Mouse (Mus musculus): ENCODE data around the gene Hoxd3. TPM values are rescaled to one million over a fixed set of nuclear protein-coding genes. Genes with fewer than 3 reads are reported as not detected.

Gene Hoxd3
- polyA plus RNA-seq, 1 experiment, result not detected

GRCm38 (mm10) chr2:74676376-74677052 is 35.2 kb upstream of the Hoxd3 start:
- H3K36me3 ChIP-seq (ENCODE audit: control insufficient read depth), result no peaks in the 10 kb centered on the region
- TF ChIP-seq GATA1 (IDR thresholded peaks at IDR 0.05; ENCODE audit: low read length) (no peak), TAL1 (IDR thresholded peaks at IDR 0.05; ENCODE audit: low read length) (no peak)
- H3K4me3 ChIP-seq (replicated peaks), result no peak overlapping the region
- H3K27me3 ChIP-seq (ENCODE audit: control insufficient read depth), result peaks cover 100% of the 10 kb centered on the region
- H3K9me3 ChIP-seq (ENCODE audit: control insufficient read depth, low read length), result no peaks in the 10 kb centered on the region; the same call in 1 of the 2 replicates
- no peaks in the 10 kb centered on the region for H3K4me1 ChIP-seq (ENCODE audit: control insufficient read depth)

GRCm38 (mm10) chr2:74677106-74677505 is 34.6 kb upstream of the Hoxd3 start:
- Histone ChIP-seq H3K36me3 (ENCODE audit: control insufficient read depth) (no peaks in the 10 kb centered on the region), H3K9me3 (ENCODE audit: control insufficient read depth, low read length) (no peaks in the 10 kb centered on the region; the same call in 1 of the 2 replicates), H3K4me1 (ENCODE audit: control insufficient read depth) (no peaks in the 10 kb centered on the region), H3K4me3 (replicated peaks) (no peak overlapping the region), H3K27me3 (ENCODE audit: control insufficient read depth) (peaks cover 100% of the 10 kb centered on the region)
- no peak for TF ChIP-seq TAL1 (IDR thresholded peaks at IDR 0.05; ENCODE audit: low read length)
- TF ChIP-seq GATA1 (IDR thresholded peaks at IDR 0.05; ENCODE audit: low read length), result no peak

- H3K27me3 ChIP-seq (ENCODE audit: control insufficient read depth), result peaks cover 100% of the 10 kb centered on the region
- peaks cover 2% of the 10 kb centered on the region; the same call in 1 of the 2 replicates for H3K9me3 ChIP-seq (ENCODE audit: control insufficient read depth, low read length)
- H3K4me3 ChIP-seq (replicated peaks), result no peak within 1 kb of the TSS
- H3K36me3 ChIP-seq (ENCODE audit: control insufficient read depth), result no peaks in the 10 kb centered on the region
- TF ChIP-seq TAL1 (IDR thresholded peaks at IDR 0.05; ENCODE audit: low read length) (no peak), GATA1 (IDR thresholded peaks at IDR 0.05; ENCODE audit: low read length) (no peak)
- H3K4me1 ChIP-seq (ENCODE audit: control insufficient read depth), result no peaks in the 10 kb centered on the region
Observed at GRCm38 (mm10) chr2:74678891-74679595, 32.7 kb upstream of the Hoxd3 start, which contains the start of gene Hoxd11. Hoxd11 (plus strand) TSS chr2:74679557.

DNA sequence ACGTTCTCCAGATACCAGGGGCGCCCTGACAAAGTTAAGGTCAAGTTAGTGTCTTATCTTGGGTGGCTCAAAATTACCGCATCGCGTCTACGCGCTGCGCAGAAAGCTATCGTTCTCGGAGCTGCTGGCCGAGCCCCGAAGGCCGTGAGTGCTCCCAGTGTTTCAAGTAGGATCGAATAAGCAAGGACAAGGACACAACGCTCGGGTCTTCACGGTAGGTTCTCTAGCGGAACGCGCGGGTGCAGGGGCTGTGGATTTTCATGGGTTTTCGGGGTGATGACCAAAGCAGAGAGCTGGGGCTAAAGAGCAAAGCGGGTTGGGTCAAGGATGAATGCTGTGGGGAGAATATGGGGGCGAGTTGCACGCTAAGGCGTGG is 32.1 kb upstream of the Hoxd3 start:
- no peak for TF ChIP-seq GATA1 (IDR thresholded peaks at IDR 0.05; ENCODE audit: low read length)
- TF ChIP-seq TAL1 (IDR thresholded peaks at IDR 0.05; ENCODE audit: low read length), result no peak
- Histone ChIP-seq H3K27me3 (ENCODE audit: control insufficient read depth) (peaks cover 100% of the 10 kb centered on the region), H3K4me3 (replicated peaks) (no peak overlapping the region), H3K9me3 (ENCODE audit: control insufficient read depth, low read length) (peaks cover 2% of the 10 kb centered on the region; the same call in 1 of the 2 replicates), H3K36me3 (ENCODE audit: control insufficient read depth) (no peaks in the 10 kb centered on the region), H3K4me1 (ENCODE audit: control insufficient read depth) (no peaks in the 10 kb centered on the region)

DNA sequence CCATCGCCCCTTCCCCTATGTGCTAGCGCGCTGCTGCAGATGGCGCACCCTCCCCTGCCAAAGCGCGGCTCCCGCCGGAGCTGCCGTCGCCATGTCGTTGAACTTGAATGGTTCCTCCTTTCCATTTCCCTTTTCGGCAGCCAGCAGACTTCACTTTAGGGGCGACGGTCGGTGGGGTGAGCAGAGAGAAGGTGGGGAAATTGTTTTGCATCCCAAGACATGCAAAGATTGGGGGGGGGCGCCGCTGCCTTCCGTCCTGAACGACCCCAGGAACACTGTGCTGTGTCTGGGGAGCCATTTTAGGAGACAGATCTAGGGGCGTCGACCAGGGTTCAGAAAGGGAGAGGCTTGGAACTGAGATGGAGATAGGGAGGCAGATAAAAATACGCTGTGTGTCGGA is 31.7 kb upstream of the Hoxd3 start:
- no peak for TF ChIP-seq GATA1 (IDR thresholded peaks at IDR 0.05; ENCODE audit: low read length)
- no peak for TF ChIP-seq TAL1 (IDR thresholded peaks at IDR 0.05; ENCODE audit: low read length)
- no peaks in the 10 kb centered on the region for H3K4me1 ChIP-seq (ENCODE audit: control insufficient read depth)
- H3K9me3 ChIP-seq (ENCODE audit: control insufficient read depth, low read length), result peaks cover 2% of the 10 kb centered on the region; the same call in 1 of the 2 replicates
- no peaks in the 10 kb centered on the region for H3K36me3 ChIP-seq (ENCODE audit: control insufficient read depth)
- H3K27me3 ChIP-seq (ENCODE audit: control insufficient read depth), result peaks cover 100% of the 10 kb centered on the region
- no peak overlapping the region for H3K4me3 ChIP-seq (replicated peaks)

GRCm38 (mm10) chr2:74680561-74681398 is 30.9 kb upstream of the Hoxd3 start:
- H3K9me3 ChIP-seq (ENCODE audit: control insufficient read depth, low read length), result peaks cover 2% of the 10 kb centered on the region; the same call in 1 of the 2 replicates
- no peaks in the 10 kb centered on the region for H3K4me1 ChIP-seq (ENCODE audit: control insufficient read depth)
- no peaks in the 10 kb centered on the region for H3K36me3 ChIP-seq (ENCODE audit: control insufficient read depth)
- peaks cover 100% of the 10 kb centered on the region for H3K27me3 ChIP-seq (ENCODE audit: control insufficient read depth)
- TF ChIP-seq TAL1 (IDR thresholded peaks at IDR 0.05; ENCODE audit: low read length), result no peak
- TF ChIP-seq GATA1 (IDR thresholded peaks at IDR 0.05; ENCODE audit: low read length), result no peak
- H3K4me3 ChIP-seq (replicated peaks), result no peak overlapping the region

GRCm38 (mm10) chr2:74681594-74682531 is 29.9 kb upstream of the Hoxd3 start:
- Histone ChIP-seq H3K4me1 (ENCODE audit: control insufficient read depth) (no peaks in the 10 kb centered on the region), H3K27me3 (ENCODE audit: control insufficient read depth) (peaks cover 100% of the 10 kb centered on the region), H3K4me3 (replicated peaks) (no peak overlapping the region), H3K9me3 (ENCODE audit: control insufficient read depth, low read length) (peaks cover 2% of the 10 kb centered on the region; the same call in 1 of the 2 replicates), H3K36me3 (ENCODE audit: control insufficient read depth) (no peaks in the 10 kb centered on the region)
- no peak for TF ChIP-seq TAL1 (IDR thresholded peaks at IDR 0.05; ENCODE audit: low read length)
- no peak for TF ChIP-seq GATA1 (IDR thresholded peaks at IDR 0.05; ENCODE audit: low read length)

DNA sequence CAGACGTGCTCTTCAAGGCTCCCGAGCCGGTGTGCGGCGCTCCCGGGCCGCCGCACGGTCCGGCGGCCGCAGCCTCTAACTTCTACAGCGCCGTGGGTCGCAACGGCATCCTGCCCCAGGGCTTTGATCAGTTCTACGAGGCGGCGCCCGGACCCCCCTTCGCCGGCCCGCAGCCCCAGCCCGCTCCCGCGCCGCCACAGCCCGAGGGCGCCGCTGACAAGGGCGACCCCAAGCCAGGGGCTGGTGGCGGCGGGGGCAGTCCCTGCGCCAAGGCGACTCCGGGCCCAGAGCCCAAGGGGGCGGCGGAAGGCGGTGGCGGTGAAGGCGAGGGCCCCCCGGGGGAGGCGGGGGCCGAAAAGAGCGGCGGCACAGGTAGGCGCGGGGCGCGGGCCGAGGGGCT is 28.9 kb upstream of the Hoxd3 start:
- Histone ChIP-seq H3K9me3 (ENCODE audit: control insufficient read depth, low read length) (peaks cover 5% of the 10 kb centered on the region; the same call in 1 of the 2 replicates), H3K27me3 (ENCODE audit: control insufficient read depth) (peaks cover 100% of the 10 kb centered on the region), H3K36me3 (ENCODE audit: control insufficient read depth) (no peaks in the 10 kb centered on the region), H3K4me1 (ENCODE audit: control insufficient read depth) (no peaks in the 10 kb centered on the region), H3K4me3 (replicated peaks) (no peak overlapping the region)
- TF ChIP-seq TAL1 (IDR thresholded peaks at IDR 0.05; ENCODE audit: low read length), result no peak
- no peak for TF ChIP-seq GATA1 (IDR thresholded peaks at IDR 0.05; ENCODE audit: low read length)

All from erythroblast, embryonic 14.5 days (primary cell).